Mouse (Mus musculus) testis, adult 10 weeks (tissue): ENCODE results near the gene Alg5. TPM values are rescaled to one million over a fixed set of nuclear protein-coding genes. Genes with fewer than 3 reads are reported as not detected.

ENCODE experiments used
- polyA plus RNA-seq: library from polyadenylated mRNA; stranded (reverse); fragments of 350-450 nt; fragmentation: Illumina TruSeq; extraction: RNeasy Lipid Tissue Mini Kit (QIAGEN cat#74804); gene quantifications from one replicate; pipeline ENCODE4 v1.2.3, GENCODE M21; 2014; ENCODE audit warnings: low read depth, low replicate concordance

The Alg5 gene
- polyA plus RNA-seq: 10.5 TPM

GRCm38 (mm10) chr3:54735247-54736046 is at the start of gene Alg5, which contains the start of gene Exosc8:
Gene Alg5, plus strand, starts transcription at chr3:54735539.
Gene Exosc8, minus strand, starts transcription at chr3:54735393.

DNA sequence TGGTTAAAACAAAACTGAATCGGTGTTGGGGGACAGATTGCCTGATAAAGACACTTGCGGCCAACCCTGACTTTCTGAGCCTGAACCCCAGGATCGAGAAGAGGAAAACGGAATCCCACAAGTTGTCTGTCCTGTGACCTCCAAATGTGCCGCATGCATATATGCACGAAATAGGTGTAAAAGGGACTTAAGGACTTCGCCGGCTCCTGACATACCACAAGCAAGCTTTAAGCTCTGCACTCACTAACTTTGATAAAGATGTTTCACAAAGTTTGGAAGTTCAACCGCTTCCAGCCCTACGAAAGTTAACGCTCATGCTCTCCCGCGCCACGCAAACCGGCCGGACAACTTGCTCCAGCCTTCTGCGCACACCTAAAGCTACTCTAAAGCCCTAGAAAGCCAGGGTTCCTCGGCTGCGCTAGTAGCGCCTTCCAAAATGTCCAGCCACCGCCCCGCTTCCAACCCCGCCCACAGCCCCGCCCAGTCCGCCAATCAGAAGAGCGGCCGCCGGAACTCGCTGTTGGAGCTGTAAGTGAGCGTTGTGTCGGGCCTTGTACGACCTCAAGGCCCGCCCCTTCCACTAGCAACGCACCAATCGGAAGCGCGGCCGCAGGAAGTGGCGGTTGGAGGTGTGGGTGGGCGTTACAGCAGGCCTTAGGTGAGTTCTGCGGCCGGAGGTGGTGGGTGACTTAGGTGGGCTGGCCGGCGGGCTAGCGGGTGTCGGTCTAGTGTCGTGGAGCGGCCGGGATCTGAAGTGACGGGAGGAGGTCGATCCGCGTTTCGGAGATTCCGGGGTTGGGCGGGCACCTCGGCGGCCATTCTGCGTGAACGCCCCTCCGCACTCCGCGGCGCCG is 42.9 kb upstream of the Alg5 start, which contains the start of gene Supt20:
TSS of gene Supt20 (plus strand) at position 606 of the 854 bp plus-strand sequence.

GRCm38 (mm10) chr3:54714253-54714652 is 21.1 kb upstream of the Alg5 start, which contains the start of gene Gm21958:
Gene Gm21958, minus strand, starts transcription at chr3:54714353.

GRCm38 (mm10) chr3:54755145-54756041 is 20.1 kb downstream of the Alg5 start, which contains the start of gene Smad9:
Gene Smad9, plus strand, starts transcription at chr3:54755582.

Other genes with a start within 250 kb of the Alg5 start
- 1,030 TPM for gene Supt20, start 42.7 kb upstream of the Alg5 start, polyA plus RNA-seq
- gene Gm21958, start 21.2 kb upstream of the Alg5 start, polyA plus RNA-seq: not detected
- gene Exosc8, start 146 bp upstream of the Alg5 start, polyA plus RNA-seq: 14.4 TPM
- gene Smad9, start 20.0 kb downstream of the Alg5 start, polyA plus RNA-seq: 0.98 TPM
- gene Rfxap, start 72.3 kb downstream of the Alg5 start, polyA plus RNA-seq: 14.8 TPM
- not detected for gene Sertm1, start 180.3 kb downstream of the Alg5 start, polyA plus RNA-seq